Mouse (Mus musculus): ENCODE data around the gene Ppp3ca.
A peak's percentile ranks its signal among the peaks of the same experiment; 100 is the strongest.

The Ppp3ca gene

DNA sequence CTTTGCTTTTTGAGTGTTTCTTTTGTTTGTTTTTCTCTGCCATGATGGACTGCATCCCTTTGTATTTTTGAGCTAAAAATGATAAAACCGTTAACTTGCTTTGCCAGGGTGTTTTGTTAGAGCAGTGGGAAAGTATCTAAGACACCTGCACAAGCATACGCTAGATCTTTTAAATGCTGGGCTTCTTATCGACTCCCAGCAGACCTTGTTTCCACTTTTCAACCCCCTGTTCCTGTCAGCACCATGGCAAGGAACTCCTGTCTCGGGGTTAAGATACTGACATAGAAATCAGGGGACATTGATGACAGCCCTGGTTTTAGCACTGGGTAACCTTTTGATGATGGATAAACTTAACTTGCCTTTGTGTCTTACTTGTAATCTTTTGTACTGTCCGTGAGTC, 121.5 kb downstream of the Ppp3ca start:
- TF ChIP-seq GATA4 (IDR thresholded peaks at IDR 0.05; ENCODE audit: insufficient replicate concordance, low read length): no peak

DNA sequence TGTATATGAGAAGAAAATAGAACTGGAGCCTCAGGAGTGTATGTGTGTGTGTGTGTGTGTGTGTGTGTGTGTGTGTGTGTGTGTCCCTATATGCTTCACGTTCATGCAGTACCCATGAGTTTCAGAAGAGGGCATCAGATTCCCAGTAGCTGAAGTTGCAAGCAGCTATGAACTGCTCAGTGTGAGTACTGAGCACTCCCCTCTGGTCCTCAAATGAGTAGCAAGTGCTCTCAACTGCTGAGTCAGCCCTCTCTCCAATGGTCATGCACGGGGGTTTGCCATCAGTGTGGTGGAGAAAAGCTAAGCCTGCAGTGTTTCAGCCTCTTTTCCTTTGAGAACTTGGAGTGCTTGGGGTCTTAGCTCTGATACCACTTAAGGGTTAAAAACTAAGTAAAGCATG, 122.0 kb downstream of the Ppp3ca start:
- TF ChIP-seq GATA4 (IDR thresholded peaks at IDR 0.05; ENCODE audit: insufficient replicate concordance, low read length): no peak

DNA sequence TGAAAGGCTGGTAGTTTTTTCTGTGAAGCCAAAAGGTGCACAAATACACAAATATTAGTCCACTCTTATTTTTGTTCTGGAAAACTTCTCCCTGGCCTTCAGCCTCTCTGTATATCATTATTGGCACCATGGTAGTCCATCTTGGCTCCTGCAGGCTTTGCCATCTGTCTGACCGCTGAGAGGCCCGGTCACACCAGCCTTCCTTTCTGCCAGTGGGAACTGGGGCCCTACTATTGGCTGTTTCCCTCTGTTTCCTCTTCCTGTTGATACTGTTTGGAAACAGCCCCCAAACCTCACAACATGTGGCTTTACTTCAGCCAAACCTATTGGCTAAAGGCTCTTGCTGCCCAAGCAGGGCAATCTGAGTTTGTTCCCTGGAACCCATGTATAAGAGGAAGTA, 123.5 kb downstream of the Ppp3ca start:
- TF ChIP-seq GATA4 (IDR thresholded peaks at IDR 0.05; ENCODE audit: insufficient replicate concordance, low read length): no peak

DNA sequence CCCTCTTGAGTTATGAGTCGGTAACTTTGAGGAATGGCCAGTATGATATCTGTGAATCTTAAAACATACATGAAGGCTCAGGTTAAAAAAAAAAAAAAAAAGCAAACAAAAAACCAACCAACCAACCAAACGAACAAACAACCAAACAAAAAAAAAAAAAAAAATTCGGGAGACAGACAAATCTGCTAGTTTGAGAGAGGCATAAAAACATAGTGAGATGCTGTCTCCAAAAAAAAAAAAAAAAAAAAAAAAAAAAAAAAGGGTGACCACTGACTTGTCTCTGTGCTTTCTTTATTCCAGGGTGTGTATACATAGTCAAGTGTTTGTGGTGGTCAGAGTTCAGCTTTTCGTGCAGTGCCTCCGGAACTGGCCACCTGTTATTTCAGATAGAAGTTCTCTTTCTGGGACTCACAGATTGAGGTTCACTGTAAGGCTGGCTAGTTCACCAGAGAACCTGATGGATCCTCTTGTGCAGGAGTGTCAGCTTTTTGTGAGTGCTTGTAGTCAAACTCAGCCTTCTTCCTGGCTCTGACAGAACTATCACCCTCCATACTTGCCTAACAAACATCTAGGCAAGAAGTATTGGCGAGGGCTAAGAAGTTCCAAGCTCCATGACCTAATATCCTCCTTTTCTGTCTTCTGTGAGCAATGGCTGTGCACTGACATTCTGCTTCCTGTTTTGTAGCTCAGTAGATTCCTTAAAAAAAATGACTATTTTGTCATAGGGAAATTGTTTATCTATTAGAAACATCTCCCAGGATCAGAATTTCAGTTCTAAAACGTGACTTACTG, 124.7 kb downstream of the Ppp3ca start:
- TF ChIP-seq GATA4 (IDR thresholded peaks at IDR 0.05; ENCODE audit: insufficient replicate concordance, low read length): no peak

DNA sequence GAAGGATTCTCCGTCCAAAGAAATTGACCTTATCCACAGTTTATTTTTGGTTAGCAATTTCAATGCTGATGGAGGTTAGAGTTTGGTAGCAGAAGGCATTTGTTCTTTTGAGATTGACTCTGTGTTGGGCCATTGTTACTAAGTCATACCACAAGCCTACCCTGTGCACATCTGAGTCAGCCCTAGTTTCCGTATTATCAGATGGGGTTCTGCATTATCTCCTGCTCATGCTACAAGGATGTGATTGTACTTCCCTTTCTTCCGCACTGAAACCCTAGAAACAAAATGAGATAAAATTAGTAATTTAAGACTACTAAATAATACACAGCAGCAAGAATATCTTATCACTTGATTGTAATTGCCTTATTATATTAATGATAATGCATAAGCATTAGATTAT, 129.0 kb downstream of the Ppp3ca start:
- TF ChIP-seq GATA4 (IDR thresholded peaks at IDR 0.05; ENCODE audit: insufficient replicate concordance, low read length): no peak

DNA sequence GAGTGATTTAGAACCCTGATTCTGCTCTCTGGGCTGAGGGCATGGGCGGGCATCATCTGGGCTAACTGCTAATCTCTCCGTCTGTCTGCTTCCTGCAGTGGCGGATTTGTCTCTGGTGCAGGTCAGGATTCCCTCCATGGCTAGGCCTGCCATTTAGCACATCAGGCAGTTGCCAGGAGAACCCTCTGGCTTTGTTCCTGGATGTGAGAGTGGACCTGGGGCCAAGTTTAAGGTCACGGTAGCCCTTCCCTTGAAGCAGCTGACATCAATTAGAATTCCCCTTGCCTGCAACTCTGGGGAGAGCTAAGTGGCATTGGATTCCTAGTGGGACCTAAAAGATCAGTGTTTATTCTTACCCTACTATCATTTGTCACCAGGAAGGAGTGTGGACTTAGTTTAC, 132.7 kb downstream of the Ppp3ca start:
- no peak for TF ChIP-seq GATA4 (IDR thresholded peaks at IDR 0.05; ENCODE audit: insufficient replicate concordance, low read length)

DNA sequence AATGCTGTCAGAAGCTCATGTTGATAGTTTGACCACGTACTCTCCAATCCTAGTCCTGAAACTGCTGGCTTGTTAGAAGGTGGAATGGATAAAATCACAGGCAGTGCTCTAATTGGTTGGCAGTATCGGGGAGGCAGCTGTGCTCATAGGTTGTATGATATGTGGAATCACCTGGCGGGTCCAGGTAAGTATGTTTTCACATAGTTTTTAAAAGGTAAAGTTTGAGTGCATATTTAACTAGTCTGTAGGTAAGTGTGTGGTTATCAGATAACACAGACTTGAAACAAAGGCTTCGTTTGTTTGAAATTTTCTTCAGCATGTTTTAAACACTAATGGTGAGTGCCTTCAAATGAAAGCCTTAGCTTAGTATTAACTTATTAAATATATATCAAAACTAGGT, 136.0 kb downstream of the Ppp3ca start:
- no peak for TF ChIP-seq GATA4 (IDR thresholded peaks at IDR 0.05; ENCODE audit: insufficient replicate concordance, low read length)

DNA sequence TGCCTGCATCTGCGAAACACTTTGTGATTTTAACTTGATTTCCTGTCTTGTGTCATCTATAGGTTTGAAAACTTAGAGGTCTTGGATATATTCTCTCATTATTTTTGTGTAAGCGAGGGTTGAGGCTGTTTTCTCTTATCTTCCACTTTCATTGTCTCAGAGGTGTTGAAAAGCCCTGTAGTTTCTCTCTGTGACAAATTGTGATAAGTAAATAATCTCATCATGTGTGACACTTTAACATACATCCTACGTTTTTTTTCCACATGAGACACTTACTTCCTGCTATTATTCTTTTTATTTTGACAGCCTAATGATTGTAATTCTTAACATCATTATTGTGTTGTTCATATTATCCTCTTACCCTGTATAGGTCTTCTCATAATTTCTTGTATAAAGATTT, 140.3 kb downstream of the Ppp3ca start:
- no peak for TF ChIP-seq GATA4 (IDR thresholded peaks at IDR 0.05; ENCODE audit: insufficient replicate concordance, low read length)

DNA sequence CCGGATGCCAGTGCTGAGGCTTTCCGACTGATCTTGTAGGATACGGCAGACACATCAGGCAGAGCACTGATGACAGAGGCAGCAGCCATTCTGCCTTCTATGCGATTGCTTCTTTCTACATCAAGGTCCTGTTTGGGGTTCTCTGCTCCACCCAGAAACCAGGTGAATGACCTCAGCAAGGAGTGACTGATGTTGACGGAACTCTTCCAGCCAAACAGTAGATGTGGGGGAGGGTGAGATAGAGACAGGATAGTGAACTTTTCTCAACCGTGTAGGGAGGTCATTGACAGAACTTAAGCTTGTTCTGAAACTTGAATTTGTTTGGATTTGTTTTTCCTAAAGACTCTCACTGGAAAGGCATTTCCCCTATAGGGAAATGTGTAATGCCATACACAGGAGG, 142.2 kb downstream of the Ppp3ca start:
- TF ChIP-seq GATA4 (IDR thresholded peaks at IDR 0.05; ENCODE audit: insufficient replicate concordance, low read length): no peak

DNA sequence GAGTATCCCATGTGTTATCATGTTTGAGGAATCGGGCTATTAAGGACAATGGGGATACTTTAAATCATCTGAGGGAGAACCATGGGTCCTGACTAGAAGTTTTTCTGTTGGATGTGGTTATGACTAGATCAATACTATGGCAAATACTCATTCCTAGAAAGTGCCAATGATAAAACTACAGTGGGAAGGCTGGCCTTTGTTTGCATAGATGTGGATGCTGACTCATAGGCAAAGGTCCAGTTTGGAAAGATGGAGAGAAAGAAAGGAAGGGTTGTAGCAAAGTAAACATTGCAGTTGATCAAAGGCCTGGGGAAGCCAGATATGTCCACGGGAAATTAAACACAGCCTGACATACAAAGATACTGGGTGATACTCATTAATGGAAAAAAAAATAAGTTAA, 142.9 kb downstream of the Ppp3ca start:
- peak; percentile 6; the same call in 1 of the 2 replicates for TF ChIP-seq GATA4 (IDR thresholded peaks at IDR 0.05; ENCODE audit: insufficient replicate concordance, low read length)

DNA sequence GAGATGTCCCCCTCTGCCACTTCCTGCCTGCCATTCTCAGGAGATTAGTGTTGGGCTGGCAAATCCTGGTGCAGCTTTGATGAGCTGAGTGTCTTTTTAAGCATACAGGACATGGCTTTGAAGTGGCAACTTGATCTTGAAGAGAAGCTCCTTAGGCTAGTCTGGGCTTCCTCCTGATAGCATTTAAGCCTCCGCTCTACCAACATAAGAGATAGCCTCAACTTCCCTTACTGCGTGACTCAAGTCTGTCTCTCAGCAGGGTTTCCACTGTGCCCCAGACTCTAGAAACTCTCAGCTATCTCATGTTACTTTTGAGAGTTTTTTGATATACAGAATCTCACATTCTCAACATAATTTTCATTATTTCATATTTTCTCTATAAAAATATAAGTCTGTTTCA, 144.0 kb downstream of the Ppp3ca start:
- no peak for TF ChIP-seq GATA4 (IDR thresholded peaks at IDR 0.05; ENCODE audit: insufficient replicate concordance, low read length)

DNA sequence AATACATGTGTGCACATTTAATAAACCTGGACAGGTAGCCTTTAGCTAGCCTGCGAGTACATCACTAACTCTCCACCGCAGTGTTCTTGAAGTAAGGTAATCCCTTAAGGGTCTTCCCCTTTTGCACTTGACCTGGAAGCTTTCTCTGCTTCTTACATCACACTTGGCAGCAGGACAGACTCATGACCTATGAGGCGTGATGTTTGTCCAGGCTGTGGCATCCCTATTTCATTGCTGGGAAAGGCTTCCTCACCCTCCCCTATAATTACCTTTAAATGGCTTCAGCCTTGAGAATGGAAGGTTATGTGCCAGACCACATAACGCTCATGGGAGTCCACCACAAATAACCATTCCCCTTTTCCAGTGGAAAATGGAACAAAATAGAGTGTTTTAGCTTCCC, 145.0 kb downstream of the Ppp3ca start:
- no peak for TF ChIP-seq GATA4 (IDR thresholded peaks at IDR 0.05; ENCODE audit: insufficient replicate concordance, low read length)

DNA sequence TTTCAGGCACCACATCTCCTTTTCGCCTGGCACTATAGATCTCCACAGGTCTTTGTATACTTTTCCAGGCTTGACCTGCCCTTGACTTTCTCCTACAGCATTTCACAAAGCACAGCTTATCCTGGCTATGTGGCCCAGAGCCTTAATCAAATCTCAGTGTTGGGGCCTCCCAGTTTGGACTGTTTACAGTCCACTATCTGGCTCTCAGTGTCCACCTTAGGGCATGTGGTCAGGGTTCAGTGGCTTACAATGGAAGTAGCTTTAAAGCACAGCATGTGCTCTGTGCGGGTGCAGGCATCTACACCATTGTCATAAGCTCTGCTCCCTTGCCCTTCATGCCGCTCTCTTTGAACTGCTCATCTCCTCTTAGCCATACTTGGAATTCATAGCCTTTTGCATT, 146.4 kb downstream of the Ppp3ca start:
- TF ChIP-seq GATA4 (IDR thresholded peaks at IDR 0.05; ENCODE audit: insufficient replicate concordance, low read length): no peak

DNA sequence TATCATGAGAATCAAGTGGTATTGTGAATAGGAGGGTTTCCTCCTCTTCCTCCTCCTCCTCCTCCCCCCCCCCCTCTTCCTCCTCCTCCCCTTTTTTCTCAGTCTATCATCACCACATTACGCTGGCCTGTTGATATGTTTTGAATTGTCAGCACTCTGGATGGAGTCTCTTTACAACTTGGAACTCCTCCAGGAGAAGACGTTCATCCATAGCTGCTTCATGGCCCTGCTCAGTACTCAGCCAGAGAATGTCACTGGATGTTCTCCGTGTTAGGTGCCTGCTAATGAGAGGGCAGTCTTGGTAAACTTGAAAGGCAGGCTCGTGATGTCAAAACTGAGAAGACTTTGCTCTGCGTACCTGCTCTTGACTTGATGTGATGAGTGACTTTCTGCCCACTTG, 149.1 kb downstream of the Ppp3ca start:
- TF ChIP-seq GATA4 (IDR thresholded peaks at IDR 0.05; ENCODE audit: insufficient replicate concordance, low read length): no peak

DNA sequence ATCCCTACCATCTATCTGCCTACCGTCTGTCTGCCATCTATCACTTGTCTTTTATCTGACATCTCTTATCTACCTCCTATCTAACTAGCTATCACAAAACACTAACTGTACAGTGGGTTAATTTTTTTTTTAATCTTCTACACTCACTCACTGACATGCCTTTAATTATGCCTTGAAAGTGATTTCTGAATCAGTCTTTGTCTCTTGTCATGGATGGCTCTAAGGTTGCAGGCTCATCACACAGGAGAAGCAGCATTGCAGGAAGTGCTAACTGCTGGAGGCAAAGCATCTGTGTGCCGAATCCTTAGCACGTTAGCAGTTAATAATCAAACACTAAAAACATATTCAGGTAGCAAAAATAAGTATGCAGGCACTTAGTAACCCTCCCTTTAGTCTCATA, 151.1 kb downstream of the Ppp3ca start:
- no peak for TF ChIP-seq GATA4 (IDR thresholded peaks at IDR 0.05; ENCODE audit: insufficient replicate concordance, low read length)

DNA sequence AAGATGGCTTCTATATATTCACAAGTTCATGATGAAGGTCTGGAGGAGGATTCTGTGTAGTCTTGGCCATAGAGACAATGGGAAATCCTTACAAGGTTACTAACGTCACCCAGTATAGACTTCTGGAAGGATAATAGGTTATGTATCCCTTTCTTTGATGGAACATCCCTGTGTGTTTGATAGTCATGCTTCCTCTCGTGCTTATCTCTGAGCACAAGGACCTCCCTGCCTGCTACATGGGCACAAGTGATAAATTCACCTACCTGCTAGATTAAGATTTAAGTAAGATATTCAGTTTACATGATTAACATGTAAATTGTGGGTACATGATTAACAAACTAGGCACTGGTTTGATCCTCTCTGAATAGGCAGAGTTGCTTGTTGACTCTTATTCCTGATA, 152.1 kb downstream of the Ppp3ca start:
- no peak for TF ChIP-seq GATA4 (IDR thresholded peaks at IDR 0.05; ENCODE audit: insufficient replicate concordance, low read length)

DNA sequence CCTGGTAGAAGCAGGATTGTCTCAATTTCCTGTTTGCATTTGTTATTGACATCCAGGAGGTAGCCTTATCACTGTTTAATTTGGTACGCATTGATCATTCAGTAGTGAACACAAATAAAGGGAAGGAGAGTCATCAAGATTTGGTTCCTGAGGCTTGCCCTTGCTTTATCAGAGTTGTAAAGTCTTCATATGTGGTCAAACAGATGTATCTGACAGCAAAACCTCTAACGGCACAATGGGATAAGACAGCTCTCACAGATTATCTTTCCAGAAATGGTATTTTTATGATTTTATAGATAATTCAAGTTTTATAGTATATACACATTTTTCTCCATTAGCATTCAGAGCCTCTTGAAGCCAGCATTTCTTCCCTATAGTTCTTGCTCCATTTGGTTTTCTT, 152.5 kb downstream of the Ppp3ca start:
- no peak for TF ChIP-seq GATA4 (IDR thresholded peaks at IDR 0.05; ENCODE audit: insufficient replicate concordance, low read length)
